Comparison of ENCODE assay signal across 11 mouse cellular contexts in the genomic region with DNA sequence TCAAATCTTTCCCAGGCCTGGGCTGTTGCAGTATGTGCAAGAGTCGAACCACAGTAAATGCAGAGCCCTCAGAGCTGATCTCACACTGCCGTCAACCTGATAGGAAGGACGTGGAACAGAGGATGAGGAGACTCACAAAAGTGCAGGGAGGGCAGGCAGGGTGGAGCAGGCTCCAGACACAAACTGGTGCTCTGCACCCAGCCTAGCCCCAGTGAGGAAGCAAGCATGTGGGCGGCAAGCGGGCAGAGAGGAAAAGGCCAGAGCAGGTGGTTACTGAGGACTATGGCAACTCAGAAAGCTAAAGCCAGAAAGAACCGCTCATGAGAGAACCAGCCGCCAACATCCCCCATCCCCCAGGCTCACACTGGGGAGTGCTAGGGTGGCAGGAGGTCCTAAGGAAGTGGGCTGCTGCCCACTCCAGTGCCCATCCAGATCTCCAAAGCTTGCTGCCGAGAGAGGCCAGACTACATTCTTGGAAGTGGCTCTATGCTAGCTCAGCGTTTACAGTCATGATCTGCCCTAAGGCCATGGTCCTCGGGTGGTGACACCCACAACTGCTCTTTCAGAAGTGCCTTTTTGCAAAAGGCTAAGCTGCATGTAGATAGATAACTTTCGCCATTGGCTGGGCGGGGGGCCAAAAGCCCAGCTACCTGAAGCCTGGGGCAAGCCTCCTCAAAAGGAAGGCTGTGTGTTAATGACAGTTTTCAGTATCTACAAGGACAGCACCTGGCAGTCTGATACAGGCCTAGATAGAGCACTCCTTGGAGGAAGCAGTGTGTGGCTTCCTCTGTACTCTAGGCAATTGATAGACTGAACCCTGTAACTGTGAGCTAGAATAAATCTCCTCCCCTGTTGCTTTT.
A peak's percentile ranks its signal among the peaks of the same experiment; 100 is the strongest.
DNase-seq lines count a peak whose midpoint lies in the region; ATAC-seq and TF ChIP-seq lines count a peak whose summit lies in the region.
"Had no signal": no experiment of that assay in that cellular context is flagged by ENCODE, and none has a peak within 500 bp of the region (broad histone marks: within the 10 kb centered on the region; RNA-seq: fewer than 3 reads in every experiment).

No protein-coding gene starts in this region.

- ATAC-seq in heart, embryonic 13.5 days (ENCODE audit: extremely low read depth, insufficient number of reproducible peaks, low FRiP score, low TSS enrichment): no peak
- ATAC-seq in erythroid progenitor cell, adult 5-6 weeks (replicated peaks; ENCODE audit: low FRiP score, poor library complexity, severe bottlenecking): no peak
- ATAC-seq: forebrain, embryonic 16.5 days had no signal

- H3K27me3 ChIP-seq in heart, embryonic 13.5 days (replicated peaks): no peaks in the 10 kb centered on the region
- H3K27me3 ChIP-seq in liver, adult 2 months (ENCODE audit: control insufficient read depth, insufficient read depth, low read length): no peaks in the 10 kb centered on the region
- no peaks in the 10 kb centered on the region for H3K27me3 ChIP-seq in myocyte (ENCODE audit: control insufficient read depth, insufficient read depth, insufficient read length)
- H3K27me3 ChIP-seq: hindbrain, embryonic 12.5 days had no signal

- intact Hi-C loops in heart, postnatal 36 days (cut with DNase I): no loop called here

- no peak overlapping the region for H3K4me3 ChIP-seq in heart, embryonic 13.5 days
- no peak overlapping the region for H3K4me3 ChIP-seq in liver, adult 2 months (ENCODE audit: insufficient read depth, low read depth, low read length)
- H3K4me3 ChIP-seq in embryonic fibroblast, embryonic 13.5 days (ENCODE audit: insufficient read depth, low read length): no peak overlapping the region
- no peak overlapping the region for H3K4me3 ChIP-seq in myocyte
- H3K4me3 ChIP-seq: hindbrain, embryonic 12.5 days had no signal

- no peak overlapping the region for H3K4me2 ChIP-seq in heart, embryonic 13.5 days
- no peak overlapping the region for H3K4me2 ChIP-seq in myocyte (ENCODE audit: low read depth)
- H3K4me2 ChIP-seq: hindbrain, embryonic 12.5 days had no signal

- no peak for TF ChIP-seq POLR2A in liver, adult 2 months (IDR thresholded peaks at IDR 0.05; ENCODE audit: extremely low read depth, insufficient read depth, low read length)
- peak; percentile 10; the same call in 1 of the 2 replicates for TF ChIP-seq POLR2A in embryonic fibroblast, embryonic 13.5 days (IDR thresholded peaks at IDR 0.05; ENCODE audit: low read depth, low read length)
- peak; percentile 7 for TF ChIP-seq POLR2A in myocyte (IDR thresholded peaks at IDR 0.05; ENCODE audit: insufficient read length, low read depth)

- peaks cover 41% of the 10 kb centered on the region for H3K4me1 ChIP-seq in heart, embryonic 13.5 days
- H3K4me1 ChIP-seq in liver, adult 2 months (ENCODE audit: control insufficient read depth, insufficient read depth, low read length): peaks cover 18% of the 10 kb centered on the region
- no peaks in the 10 kb centered on the region for H3K4me1 ChIP-seq in embryonic fibroblast, embryonic 13.5 days (ENCODE audit: control insufficient read depth, insufficient read depth, low read length)

- TF ChIP-seq CTCF in liver, adult 2 months (IDR thresholded peaks at IDR 0.05; ENCODE audit: low read depth, low read length): no peak
- no peak for TF ChIP-seq CTCF in embryonic fibroblast, embryonic 13.5 days (IDR thresholded peaks at IDR 0.05; ENCODE audit: borderline replicate concordance, insufficient read depth, low read length)

- no peaks in the 10 kb centered on the region for H3K9me3 ChIP-seq in heart, embryonic 13.5 days
- H3K9me3 ChIP-seq: hindbrain, embryonic 12.5 days had no signal

- no peak for DNase-seq in heart, postnatal 36 days
- DNase-seq in liver, adult 2 months (ENCODE audit: extremely low read depth, low read depth, low spot score): no peak
- no peak for DNase-seq in liver
- no peak for DNase-seq in frontal cortex, postnatal 10 days (ENCODE audit: low spot score in 2 of 2)
- DNase-seq: layer of hippocampus, postnatal 36 days had no signal

- H3K27ac ChIP-seq in heart, embryonic 13.5 days (replicated peaks): peak overlapping the region; percentile 53; the same call in 1 of the 2 replicates
- H3K27ac ChIP-seq in liver, adult 2 months (replicated peaks; ENCODE audit: insufficient read depth, low read depth, low read length): peak overlapping the region; percentile 13
- H3K27ac ChIP-seq in embryonic fibroblast, embryonic 13.5 days (ENCODE audit: insufficient read depth, low read length): no peak overlapping the region
- H3K27ac ChIP-seq: hindbrain, embryonic 12.5 days had no signal

- WGBS in heart, embryonic 13.5 days: 67% methylated on average over 12 of the region's 12 CpGs
- WGBS in liver, adult 2 months: 75% methylated on average over 12 of the region's 12 CpGs

- peak overlapping the region; percentile 56 for H3K9ac ChIP-seq in heart, embryonic 13.5 days
- H3K9ac ChIP-seq in liver, adult 2 months (ENCODE audit: low read depth, low read length): no peak overlapping the region
- H3K9ac ChIP-seq: hindbrain, embryonic 12.5 days had no signal

- no peak overlapping the region for H3ac ChIP-seq in myocyte (ENCODE audit: control insufficient read depth, insufficient read length)

- no peaks in the 10 kb centered on the region for H3K79me2 ChIP-seq in liver, adult 2 months (ENCODE audit: control insufficient read depth, insufficient read depth, low read length)
- no peaks in the 10 kb centered on the region for H3K79me2 ChIP-seq in myocyte (ENCODE audit: control insufficient read depth, insufficient read depth)

- peaks cover 35% of the 10 kb centered on the region for H3K36me3 ChIP-seq in heart, embryonic 13.5 days
- H3K36me3 ChIP-seq in liver, adult 2 months (ENCODE audit: control insufficient read depth, insufficient read depth, low read length): no peaks in the 10 kb centered on the region
- peaks cover 4% of the 10 kb centered on the region for H3K36me3 ChIP-seq in myocyte (ENCODE audit: control insufficient read depth, insufficient read depth)

TF ChIP-seq in myocyte, 11 proteins besides CTCF, POLR2A, EP300 and RAD21:
- TF ChIP-seq MYOG (IDR thresholded peaks at IDR 0.05; ENCODE audit: control insufficient read depth in 1 of 3, insufficient read depth in 1 of 3, insufficient read length in 2 of 3, low read depth in 2 of 3): no peak
- peak in 1 of 3 experiments; percentile 53 for TF ChIP-seq MYOD1 (IDR thresholded peaks at IDR 0.05; ENCODE audit: control insufficient read depth in 1 of 3, insufficient read length in 2 of 3, low read depth in 2 of 3)
- TF ChIP-seq POLR2AphosphoS2 (IDR thresholded peaks at IDR 0.05; ENCODE audit: insufficient read length, low read depth): peak; percentile 76
